Mouse (Mus musculus) stomach, embryonic 15.5 days (tissue): ENCODE results near the gene Eif3a. TPM values are rescaled to one million over a fixed set of nuclear protein-coding genes. Genes with fewer than 3 reads are reported as not detected.

Source experiments
- ATAC-seq: fragments of 200-750 bp; cut with Nextera tagmentation; 2 replicates; pipeline ENCODE4 v1.8.0; 2017; ENCODE audit warnings: low read depth, moderate number of reproducible peaks, moderate TSS enrichment; ENCODE audit not compliant: insufficient read depth, low FRiP score
- H3K27ac ChIP-seq: fragments of 300-500 bp; sonication (generic); 2 replicates; pipeline ENCODE4 v1.5.1; 2015; ENCODE audit warnings: mild to moderate bottlenecking, inconsistent platforms
- H3K27me3 ChIP-seq: fragments of 300-500 bp; sonication (generic); replicated peaks from 2 replicates; pipeline ENCODE4 v1.6.1; 2015; ENCODE audit warnings: inconsistent platforms
- H3K36me3 ChIP-seq: fragments of 300-500 bp; sonication (generic); 2 replicates; pipeline ENCODE4 v1.6.1; 2015; ENCODE audit warnings: inconsistent platforms
- H3K4me1 ChIP-seq: fragments of 300-500 bp; sonication (generic); 2 replicates; pipeline ENCODE4 v1.6.1; 2015; ENCODE audit warnings: inconsistent platforms
- H3K4me2 ChIP-seq: fragments of 300-500 bp; sonication (generic); 2 replicates; pipeline ENCODE4 v1.6.1; 2015; ENCODE audit warnings: mild to moderate bottlenecking, inconsistent platforms
- H3K4me3 ChIP-seq: fragments of 300-500 bp; sonication (generic); replicated peaks from 2 replicates; pipeline ENCODE4 v1.5.1; 2015; ENCODE audit warnings: inconsistent platforms
- H3K9ac ChIP-seq: fragments of 300-500 bp; sonication (generic); 2 replicates; pipeline ENCODE4 v1.6.1; 2015; ENCODE audit warnings: inconsistent platforms
- H3K9me3 ChIP-seq: fragments of 300-500 bp; sonication (generic); 2 replicates; pipeline ENCODE4 v1.6.1; 2016; ENCODE audit warnings: inconsistent platforms
- WGBS: fragments of 180-500 bp; shearing (Covaris S2); methylation state at CpG from one replicate; pipeline ENCODE4 v1.1.7; 2015; 5-methylcytosine and 5-hydroxymethylcytosine counted together
- polyA plus RNA-seq: library from polyadenylated mRNA; unstranded; fragments of >200 nt; fragmentation: Nextera tagmentation; extraction: Ambion mirVana; gene quantifications from 2 replicates; pipeline ENCODE4 v1.2.1, GENCODE M21; 2015

Gene Eif3a
- polyA plus RNA-seq, 1 experiment from 2014 or later, result 135 TPM

DNA sequence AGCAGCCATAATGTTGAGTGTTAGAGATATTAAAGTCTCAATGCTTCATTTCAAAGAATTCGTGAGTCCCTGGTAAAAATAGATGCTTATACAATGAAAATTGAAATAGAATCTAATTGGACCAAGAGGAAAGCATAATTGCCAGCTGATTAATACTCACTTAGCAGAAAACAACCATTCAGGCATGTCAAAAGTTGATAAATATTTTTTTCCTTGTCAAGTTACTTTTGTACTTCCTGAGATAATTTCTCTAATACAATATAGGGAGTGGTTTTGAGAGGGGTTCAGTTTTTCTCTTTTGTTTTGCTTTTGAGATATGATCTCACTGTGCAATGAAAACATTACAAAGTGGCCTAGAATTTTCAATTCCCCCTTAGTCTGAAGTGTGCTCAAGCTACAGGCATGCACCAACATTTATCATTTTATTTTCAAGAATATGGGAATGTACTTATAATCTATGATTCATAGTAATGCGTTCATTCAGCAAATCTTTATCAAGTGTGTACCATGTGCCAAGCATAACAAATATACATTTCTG is 2.8 kb upstream of the Eif3a start:
- Histone ChIP-seq H3K4me3 (no peak overlapping the region), H3K36me3 (no peaks in the 10 kb centered on the region), H3K4me1 (no peaks in the 10 kb centered on the region; the same call in 1 of the 2 replicates), H3K9me3 (no peaks in the 10 kb centered on the region), H3K27me3 (no peaks in the 10 kb centered on the region), H3K27ac (no peak overlapping the region), H3K4me2 (no peak overlapping the region), H3K9ac (no peak overlapping the region)
- WGBS, result 77% methylated on average over 2 of the region's 2 CpGs
- ATAC-seq, result no peak

DNA sequence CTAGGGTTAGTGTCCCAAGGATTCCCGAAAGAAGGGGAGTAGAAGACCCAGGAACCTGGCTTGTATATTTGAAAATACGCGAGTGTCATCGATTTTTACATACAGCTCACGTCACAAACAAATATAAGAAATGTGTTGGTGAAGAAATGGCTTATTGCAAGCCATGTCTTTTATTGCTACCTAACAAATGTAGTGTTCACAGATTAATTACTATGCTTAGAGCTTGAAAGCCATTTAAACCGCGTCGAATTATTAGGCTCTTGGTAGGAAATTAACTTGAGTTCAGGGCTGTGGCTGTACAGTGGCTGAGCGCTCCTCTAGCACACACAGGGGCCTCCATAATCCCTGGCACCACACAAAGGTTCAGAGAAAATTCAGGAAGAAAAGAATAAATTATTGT is 706 bp upstream of the Eif3a start:
- Histone ChIP-seq H3K4me2 (peak overlapping the region; percentile 52), H3K4me1 (peaks cover 2% of the 10 kb centered on the region; the same call in 1 of the 2 replicates), H3K36me3 (no peaks in the 10 kb centered on the region), H3K27me3 (no peaks in the 10 kb centered on the region), H3K27ac (peak overlapping the region; percentile 99), H3K9ac (peak overlapping the region; percentile 55), H3K4me3 (peak overlapping the region; percentile 98), H3K9me3 (no peaks in the 10 kb centered on the region)
- 15% methylated on average over 9 of the region's 9 CpGs for WGBS
- ATAC-seq, result no peak; the same call in 1 of the 2 replicates

DNA sequence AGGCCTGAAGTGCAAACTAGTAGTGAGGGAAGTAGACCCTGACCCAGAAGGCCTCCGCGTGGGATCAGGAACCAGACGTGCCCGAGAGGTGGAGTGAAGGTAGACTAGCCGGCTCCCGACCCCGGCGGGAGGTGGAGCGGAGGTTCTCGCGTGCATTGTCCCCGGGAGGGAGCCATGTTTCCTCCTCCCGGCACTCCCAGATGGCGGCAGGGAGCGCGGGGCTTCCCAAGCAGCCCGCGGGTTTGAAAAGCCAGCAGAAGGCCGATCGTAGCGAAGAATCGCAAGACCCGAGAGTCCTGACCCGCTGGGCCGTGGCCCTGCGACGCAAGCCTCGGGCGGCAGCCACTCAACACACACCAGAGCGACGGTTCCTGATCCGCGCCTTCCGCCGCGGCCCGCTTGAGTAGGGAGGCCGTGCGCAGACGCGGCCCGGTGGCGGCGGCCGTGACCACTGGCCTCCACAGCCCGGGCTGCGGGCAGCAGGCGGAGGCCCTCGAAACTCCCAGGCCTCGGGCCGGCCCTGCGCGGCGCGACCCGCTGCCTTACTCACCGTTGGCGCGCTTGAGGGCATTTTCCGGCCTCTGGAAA is 445 bp downstream of the Eif3a start:
- Histone ChIP-seq H3K9me3 (no peaks in the 10 kb centered on the region), H3K36me3 (no peaks in the 10 kb centered on the region), H3K4me3 (peak overlapping the region; percentile 98), H3K4me1 (peaks cover 2% of the 10 kb centered on the region; the same call in 1 of the 2 replicates), H3K4me2 (peak overlapping the region; percentile 59), H3K9ac (peak overlapping the region; percentile 100), H3K27me3 (no peaks in the 10 kb centered on the region), H3K27ac (peak overlapping the region; percentile 99)
- peak; percentile 67 for ATAC-seq
- WGBS, result under 1% methylated on average over 57 of the region's 60 CpGs

DNA sequence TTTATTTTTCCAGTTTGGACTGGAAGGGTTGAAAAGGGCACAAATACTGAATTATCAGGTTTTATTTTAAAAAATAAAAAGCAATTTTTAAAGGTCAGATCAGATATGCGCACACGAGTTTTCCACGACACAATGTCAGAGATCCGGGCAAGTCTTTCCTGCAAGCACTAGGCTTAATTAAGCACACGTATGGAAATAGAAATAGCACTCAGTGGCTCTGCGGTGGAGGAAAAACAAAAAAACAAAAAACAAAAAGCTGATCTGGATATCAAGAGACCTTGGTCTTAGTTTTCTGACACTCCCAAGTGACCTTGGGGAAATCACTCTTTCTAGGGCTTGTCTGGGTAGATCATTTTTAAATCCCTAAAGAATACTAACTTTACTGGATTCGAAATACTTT is 1.0 kb downstream of the Eif3a start:
- no peaks in the 10 kb centered on the region for H3K9me3 ChIP-seq
- H3K4me3 ChIP-seq, result peak overlapping the region; percentile 98
- H3K9ac ChIP-seq, result peak overlapping the region; percentile 100
- no peaks in the 10 kb centered on the region for H3K27me3 ChIP-seq
- ATAC-seq, result no peak
- H3K4me1 ChIP-seq, result peaks cover 2% of the 10 kb centered on the region; the same call in 1 of the 2 replicates
- 0% methylated on average over 7 of the region's 7 CpGs for WGBS
- H3K4me2 ChIP-seq, result peak overlapping the region; percentile 59
- H3K27ac ChIP-seq, result peak overlapping the region; percentile 99
- H3K36me3 ChIP-seq, result no peaks in the 10 kb centered on the region

DNA sequence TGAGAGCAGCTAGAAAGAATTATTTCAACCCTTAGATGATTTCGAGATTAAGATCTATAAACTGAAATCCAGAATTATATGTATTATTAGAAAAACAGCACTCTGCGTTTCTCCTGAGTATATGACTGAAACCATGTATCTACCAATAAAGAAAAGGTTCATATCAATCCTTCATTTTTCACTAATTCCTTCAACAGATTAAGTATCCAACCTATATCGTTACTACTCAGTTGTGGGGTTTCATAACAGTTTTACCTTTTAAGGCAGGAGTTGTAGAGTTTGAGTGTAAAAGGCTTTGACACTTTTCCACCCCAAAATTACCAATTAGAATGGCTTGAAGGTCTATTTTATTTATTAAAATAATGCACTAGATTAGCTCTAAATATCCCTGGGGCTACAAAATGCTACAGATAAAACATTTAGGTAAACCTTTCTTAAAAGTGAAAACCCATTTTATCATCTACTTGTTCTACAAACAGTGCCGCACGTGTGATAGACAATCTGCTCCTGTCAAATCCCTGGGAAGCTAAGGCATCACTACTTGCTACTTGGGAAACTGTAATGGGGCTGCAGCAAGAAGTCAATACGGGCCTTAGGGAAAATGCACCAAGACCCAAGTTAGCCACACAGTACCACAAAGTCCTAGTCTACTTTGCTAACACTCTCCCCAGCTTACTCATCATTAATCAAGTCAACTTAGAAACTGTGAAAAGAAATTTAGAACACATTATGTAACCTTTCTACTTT is 2.1 kb downstream of the Eif3a start:
- Histone ChIP-seq H3K4me2 (peak overlapping the region; percentile 59), H3K27ac (no peak overlapping the region), H3K4me1 (peaks cover 2% of the 10 kb centered on the region; the same call in 1 of the 2 replicates), H3K36me3 (no peaks in the 10 kb centered on the region), H3K9me3 (no peaks in the 10 kb centered on the region), H3K27me3 (no peaks in the 10 kb centered on the region), H3K9ac (0 out of 2 replicates have a peak overlapping the region, but pooled peaks have one; percentile 16), H3K4me3 (peak overlapping the region; percentile 29)
- WGBS, result 29% methylated on average over 6 of the region's 6 CpGs
- ATAC-seq, result no peak

DNA sequence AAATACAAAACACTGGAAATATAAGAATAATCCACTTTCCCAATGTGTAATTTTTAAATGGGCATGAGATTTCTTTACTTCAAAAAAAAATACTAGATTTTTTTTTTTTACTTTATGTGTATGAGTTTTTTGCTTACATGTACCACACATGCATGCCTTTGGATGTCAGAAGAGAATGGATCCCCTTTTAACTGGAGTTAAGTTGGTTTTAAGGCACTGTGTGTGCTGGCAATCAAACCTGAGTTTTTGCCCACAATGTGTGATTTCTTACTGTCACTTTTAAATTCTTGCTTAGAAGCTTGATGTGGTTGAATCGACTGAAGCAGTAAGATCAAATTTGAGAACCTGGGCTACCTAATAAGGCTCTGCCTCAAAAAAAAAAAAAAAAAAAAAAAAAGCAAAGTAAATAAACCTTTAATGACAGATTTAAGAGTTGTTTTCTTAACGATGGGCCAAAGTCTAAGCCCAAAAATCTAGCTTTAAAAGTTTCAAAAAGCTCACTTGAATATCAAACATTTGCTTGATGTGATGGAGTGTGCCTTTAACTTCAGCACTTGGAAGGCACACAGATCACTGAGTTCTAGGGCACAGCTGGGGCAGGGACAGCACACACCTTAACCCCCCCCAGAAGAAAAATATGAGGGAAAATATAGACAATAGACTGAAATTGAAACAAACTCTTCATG is 2.9 kb downstream of the Eif3a start:
- peaks cover 2% of the 10 kb centered on the region; the same call in 1 of the 2 replicates for H3K4me1 ChIP-seq
- H3K9me3 ChIP-seq, result no peaks in the 10 kb centered on the region
- peak overlapping the region; percentile 39; the same call in 1 of the 2 replicates for H3K4me2 ChIP-seq
- 55% methylated on average over 2 of the region's 2 CpGs for WGBS
- H3K27me3 ChIP-seq, result no peaks in the 10 kb centered on the region
- no peak overlapping the region for H3K4me3 ChIP-seq
- no peaks in the 10 kb centered on the region for H3K36me3 ChIP-seq
- no peak overlapping the region for H3K9ac ChIP-seq
- no peak overlapping the region for H3K27ac ChIP-seq
- ATAC-seq, result no peak

DNA sequence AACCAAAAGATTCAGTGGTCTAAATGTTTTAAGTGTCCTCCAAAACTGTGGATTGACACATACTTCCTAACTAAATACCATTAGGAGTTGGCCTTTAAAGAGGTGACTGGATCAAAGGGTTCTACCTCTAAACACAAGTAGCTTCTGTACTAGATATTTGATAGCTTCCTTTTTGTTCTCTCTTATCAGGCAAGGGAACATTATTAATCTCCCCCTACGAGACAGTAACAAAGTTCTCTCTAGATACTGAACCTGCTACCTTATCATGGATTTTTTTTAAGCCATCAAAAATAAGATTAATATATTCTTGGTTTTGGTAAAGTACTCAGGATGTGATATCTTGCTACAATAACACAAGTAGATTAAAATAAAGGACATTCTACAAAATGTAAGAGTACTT is 5.7 kb downstream of the Eif3a start:
- Histone ChIP-seq H3K36me3 (peaks cover 8% of the 10 kb centered on the region; the same call in 1 of the 2 replicates), H3K27ac (no peak overlapping the region), H3K27me3 (no peaks in the 10 kb centered on the region), H3K4me1 (peaks cover 2% of the 10 kb centered on the region; the same call in 1 of the 2 replicates), H3K4me3 (no peak overlapping the region), H3K9ac (no peak overlapping the region), H3K9me3 (no peaks in the 10 kb centered on the region), H3K4me2 (no peak overlapping the region)
- 24% methylated on average over 1 of the region's 1 CpGs for WGBS
- no peak for ATAC-seq

DNA sequence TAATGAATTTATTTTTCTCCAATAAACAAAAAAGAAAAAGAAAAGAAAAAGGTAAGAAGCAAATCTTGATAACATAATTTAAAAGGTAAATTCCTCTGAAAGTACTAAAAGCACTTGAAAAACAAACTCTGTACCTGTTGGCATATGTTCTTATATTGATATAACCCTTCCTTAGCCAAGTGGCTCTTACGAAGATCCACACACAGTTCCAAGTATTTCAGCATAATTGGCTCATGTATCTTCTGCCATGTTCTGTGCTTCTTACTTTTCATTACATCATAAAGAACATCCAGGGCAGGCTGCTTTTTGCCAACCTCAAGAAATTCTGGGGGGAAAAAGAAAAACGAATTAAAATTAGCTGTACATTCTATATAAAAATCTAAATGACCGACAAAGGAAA is 8.4 kb downstream of the Eif3a start:
- Histone ChIP-seq H3K4me1 (no peaks in the 10 kb centered on the region; the same call in 1 of the 2 replicates), H3K27me3 (no peaks in the 10 kb centered on the region), H3K4me3 (no peak overlapping the region), H3K27ac (no peak overlapping the region), H3K9ac (no peak overlapping the region), H3K9me3 (no peaks in the 10 kb centered on the region), H3K36me3 (peaks cover 17% of the 10 kb centered on the region; the same call in 1 of the 2 replicates), H3K4me2 (no peak overlapping the region)
- WGBS, result 89% methylated on average over 3 of the region's 3 CpGs
- ATAC-seq, result no peak

DNA sequence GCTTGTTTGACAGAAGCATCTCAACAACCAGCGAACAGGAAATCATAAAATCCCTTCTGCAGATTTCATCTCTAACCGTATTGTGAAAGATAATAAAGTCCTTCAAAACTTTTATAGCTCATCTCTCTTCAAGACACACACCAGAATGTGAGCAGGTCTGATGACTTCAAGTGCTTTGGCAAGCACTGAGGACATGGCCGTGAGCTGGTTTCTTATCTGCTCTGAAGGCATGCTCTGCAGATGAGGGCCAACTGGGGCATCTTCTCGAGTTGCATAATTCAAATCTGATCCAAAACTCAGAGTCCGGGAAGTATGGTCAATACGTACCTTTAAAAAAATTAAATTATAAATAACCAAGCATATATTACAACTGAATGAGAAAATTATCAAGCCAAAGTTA is 17.1 kb downstream of the Eif3a start:
- peaks cover 53% of the 10 kb centered on the region for H3K36me3 ChIP-seq
- no peak for ATAC-seq
- H3K9ac ChIP-seq, result no peak overlapping the region
- 86% methylated on average over 6 of the region's 6 CpGs for WGBS
- no peaks in the 10 kb centered on the region for H3K4me1 ChIP-seq
- no peak overlapping the region for H3K27ac ChIP-seq
- H3K9me3 ChIP-seq, result no peaks in the 10 kb centered on the region
- no peak overlapping the region for H3K4me2 ChIP-seq
- no peaks in the 10 kb centered on the region for H3K27me3 ChIP-seq
- no peak overlapping the region for H3K4me3 ChIP-seq

DNA sequence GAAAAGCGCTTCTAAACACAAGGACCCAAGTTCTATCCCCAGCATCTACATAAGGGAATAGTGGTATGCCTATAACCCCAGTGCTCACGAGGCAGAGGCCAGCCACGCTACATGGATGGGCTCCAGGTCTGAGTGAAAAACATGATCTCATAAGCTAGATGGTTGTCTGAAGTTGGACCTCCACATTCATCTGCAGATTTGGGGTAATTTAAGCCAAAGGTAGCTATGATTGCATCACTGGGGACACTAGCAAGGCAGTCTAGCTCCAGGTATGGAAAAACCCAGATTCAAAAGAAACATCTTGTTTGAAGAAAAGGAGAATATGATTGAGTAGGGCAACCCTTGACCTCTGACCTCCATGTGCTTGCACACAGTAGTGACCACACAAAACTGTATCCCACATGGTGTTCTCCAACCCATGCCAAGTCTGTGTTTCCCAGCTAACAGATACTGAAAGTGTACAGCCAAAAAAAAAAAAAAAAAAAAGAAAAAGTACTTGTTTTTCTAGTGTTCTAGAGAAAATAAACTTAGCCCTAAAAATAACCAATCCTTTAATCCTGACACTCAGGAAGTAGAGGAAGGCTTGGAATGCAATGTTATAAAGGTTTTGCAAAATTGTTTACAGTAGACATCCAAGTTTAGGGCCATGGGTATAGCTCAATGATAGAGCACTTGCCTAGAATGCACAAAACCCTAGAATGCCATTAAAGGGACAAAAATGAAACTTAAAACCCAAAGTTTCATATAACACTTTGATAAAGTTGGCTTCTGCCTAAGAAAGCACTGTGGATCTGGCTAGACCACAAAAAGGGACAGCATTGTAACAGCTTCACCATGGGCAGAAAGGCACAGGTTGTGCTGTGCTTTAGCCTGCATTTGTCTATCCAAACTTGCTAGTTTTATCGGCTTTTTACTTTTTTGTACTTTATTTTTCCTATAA is 31.3 kb downstream of the Eif3a start:
- ATAC-seq, result no peak
- Histone ChIP-seq H3K9me3 (no peaks in the 10 kb centered on the region), H3K27ac (no peak overlapping the region), H3K27me3 (no peaks in the 10 kb centered on the region), H3K36me3 (peaks cover 21% of the 10 kb centered on the region), H3K4me2 (no peak overlapping the region), H3K9ac (no peak overlapping the region), H3K4me1 (peaks cover 7% of the 10 kb centered on the region; the same call in 1 of the 2 replicates), H3K4me3 (no peak overlapping the region)
- WGBS, result 85% methylated on average over 4 of the region's 4 CpGs
